ENCODE assay signal across 11 mouse cellular contexts in the genomic region with DNA sequence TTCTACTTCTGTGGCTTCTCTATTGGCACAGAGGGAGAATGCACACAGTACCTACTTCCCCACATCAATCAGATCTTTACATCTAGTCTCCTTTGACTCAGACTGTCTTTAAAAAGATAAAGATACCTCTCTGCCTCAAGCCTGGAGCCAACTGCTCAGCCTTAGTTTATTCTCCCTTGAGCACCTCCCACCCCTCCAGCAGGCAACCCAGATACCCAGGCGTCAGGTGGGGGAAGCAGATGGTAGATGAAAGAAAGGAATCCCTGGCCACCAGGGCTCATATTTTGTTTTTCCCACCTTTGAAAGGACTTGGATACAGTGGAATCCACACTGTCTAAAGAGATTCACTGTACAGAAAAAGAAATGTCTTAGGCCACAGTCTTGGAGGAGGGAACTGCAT. TPM values are rescaled to one million over a fixed set of nuclear protein-coding genes. Genes with fewer than 3 reads are reported as not detected.
DNase-seq lines count a peak whose midpoint lies in the region; ATAC-seq lines count a peak whose summit lies in the region.
"Had no signal": no experiment of that assay in that cellular context is flagged by ENCODE, and none has a peak within 500 bp of the region (broad histone marks: within the 10 kb centered on the region; RNA-seq: fewer than 3 reads in every experiment).

No protein-coding gene starts in this region.

- intact Hi-C loops in left cerebral cortex, postnatal 4 days (cut with DNase I) = no loop called here

- peak; percentile 70 for ATAC-seq in frontal cortex, adult (ENCODE audit: low TSS enrichment)

- no peak for DNase-seq in frontal cortex, postnatal 25 days (ENCODE audit: low spot score in 2 of 2)
- DNase-seq in left cerebral cortex, adult 18-20 months (ENCODE audit: low spot score in 2 of 2) = peak; percentile 41 to 65
- DNase-seq in left cerebral cortex, postnatal 4 days = no peak
- DNase-seq in thymus, postnatal 14 days = peak; percentile 5
- DNase-seq in thymus, postnatal 36 days = no peak
- no peak for DNase-seq in layer of hippocampus, adult 11-12 months (ENCODE audit: low spot score)
- DNase-seq: adrenal gland, postnatal 36 days; kidney, adult 9 months; lung, postnatal 10 days; midbrain, embryonic 14.5 days had no signal

RNA-seq across cellular contexts. Expression of a gene that starts 29.8 kb away (rescaled TPM):
- 10 to 100 TPM; 45.8 to 48.9 TPM for total RNA-seq in left cerebral cortex, adult 18-20 months (2021)
- 1 to 10 TPM; 2.4 to 3.4 TPM for total RNA-seq in left cerebral cortex, postnatal 4 days (2021)

Comparison
In these comparisons a context has a peak if more than half of its experiments do, and no peak if none do; other contexts are left out.
1. DNase-seq: peak in left cerebral cortex, adult 18-20 months (2 of 2) and thymus, postnatal 14 days (single experiment); none in frontal cortex, postnatal 25 days (0 of 2), left cerebral cortex, postnatal 4 days (single experiment), thymus, postnatal 36 days (0 of 2) and layer of hippocampus, adult 11-12 months (single experiment).
2. RNA of a gene that starts 29.8 kb away (total RNA-seq): 45.8 to 48.9 TPM in left cerebral cortex, adult 18-20 months; 2.4 to 3.4 TPM in left cerebral cortex, postnatal 4 days; every median in the first group is over 10 times any median in the second.